Mouse (Mus musculus): Measurements from ENCODE around the gene Gm14391.
"Not testable (repeated sequence)": the region's sequence is repeated elsewhere in the genome, so short reads cannot be mapped to it uniquely, and the experiment has no call there.

DNA sequence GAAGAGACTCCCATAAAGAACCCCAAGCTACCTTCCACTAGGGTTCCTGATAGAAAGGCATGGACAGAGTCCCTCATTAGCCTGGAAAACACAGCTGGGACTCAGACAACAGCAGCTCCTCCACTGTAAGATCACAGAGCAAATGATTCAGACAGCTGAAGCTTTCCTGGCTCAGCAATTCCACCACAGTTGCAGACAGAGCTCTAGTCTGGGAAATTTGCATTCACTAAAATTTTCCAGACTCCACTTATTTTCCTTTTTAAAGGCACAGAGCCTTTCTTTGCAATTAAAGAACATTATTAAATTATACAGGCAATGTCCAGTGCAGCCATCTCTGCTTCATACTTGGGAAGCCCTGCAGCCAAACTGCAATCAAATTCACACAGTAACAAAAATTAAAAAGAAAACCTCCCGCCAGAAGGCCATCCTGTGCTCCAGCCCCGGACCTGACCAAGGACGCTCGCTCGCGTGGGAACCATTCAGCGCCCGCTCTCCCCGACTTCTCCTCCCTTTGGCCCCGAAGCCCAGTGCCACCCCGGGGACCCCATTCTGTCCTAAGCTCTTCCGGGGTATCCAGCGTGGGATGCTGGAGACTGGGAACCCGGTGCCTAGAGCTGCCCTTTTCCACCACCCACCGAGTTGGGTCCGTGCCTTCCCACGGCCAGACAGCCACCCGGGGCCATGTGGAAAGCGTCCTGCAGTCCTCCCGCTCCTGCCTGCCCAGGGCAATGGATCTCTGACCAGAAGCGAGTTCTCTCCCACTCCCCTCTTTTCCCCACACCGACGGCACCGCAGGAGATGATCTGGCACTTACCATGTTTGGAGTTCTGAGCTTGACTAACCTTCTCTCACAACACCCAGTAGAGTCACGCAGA lies 65.4 kb downstream of the Gm14391 start:
- TF ChIP-seq CTCF (IDR thresholded peaks at IDR 0.05; ENCODE audit: extremely low read depth, insufficient read depth, insufficient read length, insufficient replicate concordance); POLR2A (IDR thresholded peaks at IDR 0.05; ENCODE audit: low read depth, low read length): not testable (repeated sequence)
